Mouse (Mus musculus): ENCODE data around the gene Ctso.

GRCm38 (mm10) chr3:81949048-81949447, 16.6 kb downstream of the Ctso start:
- TF ChIP-seq POLR2A (IDR thresholded peaks at IDR 0.05; ENCODE audit: borderline replicate concordance, extremely low read depth, insufficient read depth, insufficient read length, poor library complexity, severe bottlenecking) (no peak), CTCF (IDR thresholded peaks at IDR 0.05; ENCODE audit: borderline replicate concordance, extremely low read depth, insufficient read depth, insufficient read length) (no peak)
